Mouse (Mus musculus): Measurements from ENCODE around the gene 1500009C09Rik. TPM values are rescaled to one million over a fixed set of nuclear protein-coding genes. Genes with fewer than 3 reads are reported as not detected.

The 1500009C09Rik gene
- polyA plus RNA-seq, 2 experiments = 0.02 TPM; not detected in 1

GRCm38 (mm10) chr15:82209295-82210050, 42.7 kb upstream of the 1500009C09Rik start:
- Histone ChIP-seq H3K27me3 (ENCODE audit: control insufficient read depth, insufficient read depth, low read length) (peaks cover 61% of the 10 kb centered on the region), H3K4me2 (ENCODE audit: low read depth) (no peak overlapping the region), H3K4me3 (ENCODE audit: insufficient read depth in 1 of 2, low read depth in 2 of 2, low read length in 2 of 2) (no peak overlapping the region), H3K9me3 (ENCODE audit: control insufficient read depth, low read length) (no peaks in the 10 kb centered on the region), H3K36me3 (replicated peaks; ENCODE audit: control insufficient read depth, insufficient read depth, low read depth) (peaks cover 5% of the 10 kb centered on the region; the same call in 1 of the 2 replicates), H3K9ac (replicated peaks) (no peak overlapping the region), H3K27ac (no peak overlapping the region), H3K4me1 (replicated peaks; ENCODE audit: control insufficient read depth in 2 of 2, insufficient read depth in 2 of 2, low read length in 1 of 2) (no peaks in the 10 kb centered on the region)
- no peak for TF ChIP-seq CTCF (IDR thresholded peaks at IDR 0.05; ENCODE audit: low read depth)
- TF ChIP-seq EP300 (IDR thresholded peaks at IDR 0.05; ENCODE audit: low read depth) = no peak
- no peak for ATAC-seq (ENCODE audit: insufficient read depth)
- WGBS (ENCODE audit: insufficient replicate concordance) = 71% methylated on average over 13 of the region's 13 CpGs
- no peak for DNase-seq (ENCODE audit: low read depth in 3 of 3, low spot score in 3 of 3)

- H3K27me3 ChIP-seq (ENCODE audit: control insufficient read depth, insufficient read depth, low read length) = peaks cover 73% of the 10 kb centered on the region
Measured at GRCm38 (mm10) chr15:82210801-82211200, 41.4 kb upstream of the 1500009C09Rik start.

GRCm38 (mm10) chr15:82211281-82211680, 40.9 kb upstream of the 1500009C09Rik start:
- H3K4me2 ChIP-seq (ENCODE audit: low read depth) = no peak overlapping the region

More at GRCm38 (mm10) chr15:82210801-82211200, 41.4 kb upstream of the 1500009C09Rik start:
- Histone ChIP-seq H3K9ac (replicated peaks) (no peak overlapping the region), H3K4me1 (replicated peaks; ENCODE audit: control insufficient read depth in 2 of 2, insufficient read depth in 2 of 2, low read length in 1 of 2) (no peaks in the 10 kb centered on the region), H3K4me2 (ENCODE audit: low read depth) (no peak overlapping the region), H3K27ac (no peak overlapping the region), H3K9me3 (ENCODE audit: control insufficient read depth, low read length) (no peaks in the 10 kb centered on the region), H3K4me3 (ENCODE audit: insufficient read depth in 1 of 2, low read depth in 2 of 2, low read length in 2 of 2) (no peak overlapping the region), H3K36me3 (replicated peaks; ENCODE audit: control insufficient read depth, insufficient read depth, low read depth) (no peaks in the 10 kb centered on the region)
- WGBS (ENCODE audit: insufficient replicate concordance) = 52% methylated on average over 1 of the region's 1 CpGs
- DNase-seq (ENCODE audit: low read depth in 3 of 3, low spot score in 3 of 3) (no peak), ATAC-seq (ENCODE audit: insufficient read depth) (no peak)
- TF ChIP-seq EP300 (IDR thresholded peaks at IDR 0.05; ENCODE audit: low read depth) (no peak), CTCF (IDR thresholded peaks at IDR 0.05; ENCODE audit: low read depth) (no peak)

GRCm38 (mm10) chr15:82211911-82212751, 40.1 kb upstream of the 1500009C09Rik start:
- no peaks in the 10 kb centered on the region for H3K4me1 ChIP-seq (replicated peaks; ENCODE audit: control insufficient read depth in 2 of 2, insufficient read depth in 2 of 2, low read length in 1 of 2)
- ATAC-seq (ENCODE audit: insufficient read depth) = no peak
- H3K9me3 ChIP-seq (ENCODE audit: control insufficient read depth, low read length) = no peaks in the 10 kb centered on the region
- H3K27me3 ChIP-seq (ENCODE audit: control insufficient read depth, insufficient read depth, low read length) = peaks cover 79% of the 10 kb centered on the region
- peak overlapping the region; percentile 38 for H3K4me2 ChIP-seq (ENCODE audit: low read depth)
- H3K4me3 ChIP-seq (ENCODE audit: insufficient read depth in 1 of 2, low read depth in 2 of 2, low read length in 2 of 2) = peak overlapping the region; percentile 1 to 27; a peak in 3 of 4 replicates
- no peak overlapping the region for H3K9ac ChIP-seq (replicated peaks)
- no peak for DNase-seq (ENCODE audit: low read depth in 3 of 3, low spot score in 3 of 3)
- WGBS (ENCODE audit: insufficient replicate concordance) = under 1% methylated on average over 112 of the region's 112 CpGs
- TF ChIP-seq EP300 (IDR thresholded peaks at IDR 0.05; ENCODE audit: low read depth) (no peak), CTCF (IDR thresholded peaks at IDR 0.05; ENCODE audit: low read depth) (no peak)
- H3K27ac ChIP-seq = no peak overlapping the region
- H3K36me3 ChIP-seq (replicated peaks; ENCODE audit: control insufficient read depth, insufficient read depth, low read depth) = no peaks in the 10 kb centered on the region

More at GRCm38 (mm10) chr15:82211281-82211680, 40.9 kb upstream of the 1500009C09Rik start:
- H3K9ac ChIP-seq (replicated peaks) = no peak overlapping the region
- no peak overlapping the region for H3K27ac ChIP-seq
- 8% methylated on average over 11 of the region's 11 CpGs for WGBS (ENCODE audit: insufficient replicate concordance)
- no peaks in the 10 kb centered on the region for H3K36me3 ChIP-seq (replicated peaks; ENCODE audit: control insufficient read depth, insufficient read depth, low read depth)
- H3K9me3 ChIP-seq (ENCODE audit: control insufficient read depth, low read length) = no peaks in the 10 kb centered on the region
- ATAC-seq (ENCODE audit: insufficient read depth) (no peak), DNase-seq (ENCODE audit: low read depth in 3 of 3, low spot score in 3 of 3) (no peak)
- H3K27me3 ChIP-seq (ENCODE audit: control insufficient read depth, insufficient read depth, low read length) = peaks cover 78% of the 10 kb centered on the region
- TF ChIP-seq EP300 (IDR thresholded peaks at IDR 0.05; ENCODE audit: low read depth) (no peak), CTCF (IDR thresholded peaks at IDR 0.05; ENCODE audit: low read depth) (no peak)
- no peak overlapping the region for H3K4me3 ChIP-seq (ENCODE audit: insufficient read depth in 1 of 2, low read depth in 2 of 2, low read length in 2 of 2)
- H3K4me1 ChIP-seq (replicated peaks; ENCODE audit: control insufficient read depth in 2 of 2, insufficient read depth in 2 of 2, low read length in 1 of 2) = no peaks in the 10 kb centered on the region

- peak within 1 kb of the TSS; percentile 38 for H3K4me2 ChIP-seq (ENCODE audit: low read depth)
- H3K4me1 ChIP-seq (replicated peaks; ENCODE audit: control insufficient read depth in 2 of 2, insufficient read depth in 2 of 2, low read length in 1 of 2) = no peaks in the 10 kb centered on the region
- ATAC-seq (ENCODE audit: insufficient read depth) = no peak
- 2% methylated on average over 33 of the region's 34 CpGs for WGBS (ENCODE audit: insufficient replicate concordance)
- no peaks in the 10 kb centered on the region for H3K9me3 ChIP-seq (ENCODE audit: control insufficient read depth, low read length)
- DNase-seq (ENCODE audit: low read depth in 3 of 3, low spot score in 3 of 3) = no peak
- H3K36me3 ChIP-seq (replicated peaks; ENCODE audit: control insufficient read depth, insufficient read depth, low read depth) = no peaks in the 10 kb centered on the region
- peaks cover 77% of the 10 kb centered on the region for H3K27me3 ChIP-seq (ENCODE audit: control insufficient read depth, insufficient read depth, low read length)
- peak within 1 kb of the TSS; percentile 1 to 27; a peak in 3 of 4 replicates for H3K4me3 ChIP-seq (ENCODE audit: insufficient read depth in 1 of 2, low read depth in 2 of 2, low read length in 2 of 2)
- TF ChIP-seq CTCF (IDR thresholded peaks at IDR 0.05; ENCODE audit: low read depth) (no peak), EP300 (IDR thresholded peaks at IDR 0.05; ENCODE audit: low read depth) (no peak)
- no peak within 1 kb of the TSS for H3K9ac ChIP-seq (replicated peaks)
- no peak within 1 kb of the TSS for H3K27ac ChIP-seq
Measured at GRCm38 (mm10) chr15:82212752-82213063, 39.5 kb upstream of the 1500009C09Rik start, which contains the start of gene Shisa8. TSS of gene Shisa8 (minus strand) at chr15:82212815.
